Mouse (Mus musculus) pancreas, adult 10 weeks (tissue): ENCODE results near the gene Zfp82. TPM values are rescaled to one million over a fixed set of nuclear protein-coding genes. Genes with fewer than 3 reads are reported as not detected.

Source experiments
- polyA plus RNA-seq: library from polyadenylated mRNA; stranded (reverse); fragments of 350-450 nt; fragmentation: Illumina TruSeq; extraction: RNeasy Lipid Tissue Mini Kit (QIAGEN cat#74804); gene quantifications from one replicate; pipeline ENCODE4 v1.2.3, GENCODE M21; 2015; ENCODE audit warnings: low read depth, low replicate concordance; ENCODE audit not compliant: insufficient read depth

Zfp82 gene
- polyA plus RNA-seq, result 0.46 TPM

DNA sequence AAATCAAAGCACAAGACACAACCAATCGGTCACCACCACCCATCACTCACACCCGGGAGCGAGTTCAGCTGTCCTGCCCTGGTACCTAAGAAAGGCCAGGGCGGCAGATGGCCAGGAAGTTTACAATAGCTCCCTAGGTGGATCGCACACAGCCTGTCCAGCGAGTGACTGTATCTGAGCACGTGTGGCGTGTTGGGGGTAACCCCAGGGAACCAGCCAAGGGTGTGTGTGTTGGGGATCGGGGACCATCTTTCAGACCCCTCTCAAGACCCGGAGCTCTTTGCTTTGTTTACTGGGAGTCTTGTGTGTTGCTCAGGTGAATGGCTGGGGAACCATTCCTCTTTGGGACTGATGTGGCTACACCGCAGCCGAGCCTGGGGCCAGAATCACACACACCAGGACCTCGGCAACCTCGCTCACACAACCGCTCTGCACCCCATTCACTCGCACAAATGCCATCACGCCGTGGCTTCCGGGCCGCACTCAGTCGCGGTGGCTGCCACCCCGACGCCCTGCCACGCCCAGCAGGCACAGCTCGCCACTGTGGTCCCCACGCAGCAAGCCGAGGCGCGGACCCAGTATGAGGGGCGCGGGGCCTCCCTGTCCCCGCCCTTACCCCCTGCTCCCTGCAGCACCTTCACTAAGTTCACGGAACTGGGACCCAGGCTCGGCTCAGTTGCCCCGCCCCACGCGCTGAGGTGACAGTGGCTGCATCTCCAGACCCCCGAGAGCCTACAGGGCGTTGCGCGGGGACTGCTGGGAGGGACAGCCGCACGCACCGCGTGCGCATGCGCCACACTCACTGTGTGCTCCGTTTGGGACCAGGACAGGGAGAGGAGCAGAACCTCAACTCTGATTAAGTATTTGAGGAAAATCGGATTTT, at the start of gene Zfp82:
Gene Zfp82 (minus strand): TSS at position 755 of the 883 bp plus-strand sequence.

DNA sequence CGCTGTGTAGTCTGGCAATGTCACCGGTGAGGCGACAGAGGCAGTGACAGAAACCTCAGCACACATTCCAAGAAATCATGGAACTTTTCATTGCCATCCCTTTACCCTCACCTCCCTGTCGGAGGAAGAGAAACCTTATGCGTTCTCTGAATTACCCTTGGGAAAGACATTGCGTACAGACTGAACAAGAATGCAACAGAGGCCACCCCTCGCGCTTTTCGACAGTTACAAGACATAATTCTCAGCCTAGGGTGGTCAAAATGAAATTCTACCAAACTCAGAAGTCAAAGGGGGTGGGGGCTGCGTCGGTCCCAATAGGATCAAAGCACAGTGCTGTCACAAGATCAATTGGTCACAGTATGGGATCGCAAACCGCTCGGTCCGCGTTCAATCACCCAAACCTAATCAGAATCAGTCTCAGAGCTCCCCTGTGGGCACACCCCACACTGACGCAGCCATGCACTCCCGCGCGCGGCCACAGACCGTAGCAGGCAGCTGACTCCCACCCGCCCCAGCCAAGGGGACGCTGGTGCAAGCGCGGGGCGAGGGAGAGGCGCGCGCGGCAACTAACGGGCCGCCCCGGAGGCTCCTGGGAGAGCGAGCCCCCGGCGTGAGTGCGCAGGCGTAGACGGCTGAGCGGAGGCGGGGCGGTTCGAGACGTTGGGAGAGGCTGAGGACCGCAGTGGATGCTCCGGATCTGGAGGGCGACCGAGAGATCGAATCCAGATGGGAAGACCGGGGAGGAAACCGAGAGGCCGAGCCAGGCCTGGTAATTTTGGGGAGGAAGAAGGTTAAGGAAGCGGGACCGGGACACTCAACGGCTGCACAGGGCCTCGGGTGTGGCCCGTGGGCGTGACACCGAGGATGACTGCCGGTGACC, 48.8 kb upstream of the Zfp82 start, which contains the start of gene Zfp382:
Gene Zfp382 (plus strand): TSS at position 635 of the 880 bp plus-strand sequence.

DNA sequence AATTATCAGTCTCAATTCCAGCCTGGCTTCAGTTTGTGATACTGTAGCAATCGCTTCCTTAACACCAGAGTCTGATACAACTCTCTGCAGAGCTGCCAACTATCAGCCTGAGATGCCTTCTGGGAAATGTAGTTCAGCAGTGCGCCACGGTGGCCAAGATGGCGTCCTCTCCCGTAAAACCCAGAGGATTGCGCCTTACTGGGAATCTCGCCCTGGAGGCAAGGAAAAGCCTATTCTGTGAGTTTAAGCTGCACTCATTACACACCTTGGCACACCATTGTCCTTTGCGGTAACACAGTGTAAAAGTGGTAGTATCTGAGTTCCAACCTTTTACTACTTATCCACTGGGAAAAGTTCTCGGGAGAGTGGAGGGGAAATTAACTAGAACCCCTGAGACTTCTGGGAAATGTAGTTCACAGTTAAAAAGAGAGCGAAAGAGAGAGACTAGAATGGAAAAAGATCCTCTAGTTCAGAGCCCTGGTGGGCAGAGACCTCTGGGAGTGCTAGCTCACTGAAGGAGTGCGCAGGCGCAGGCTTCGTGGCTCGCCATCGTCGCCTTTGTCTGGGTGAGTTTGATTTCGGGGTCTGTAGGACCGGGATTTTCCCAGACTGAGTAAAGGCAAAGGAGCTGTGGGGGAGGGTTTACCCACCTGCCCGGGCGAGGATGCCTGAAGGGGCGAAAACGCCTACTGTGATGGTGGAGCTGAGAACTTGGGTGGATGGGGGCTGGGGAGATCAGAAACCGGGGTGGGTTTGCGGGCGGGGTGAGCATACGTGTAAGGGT, 22.1 kb upstream of the Zfp82 start, which contains the start of gene Zfp260:
Gene Zfp260 (plus strand): TSS at position 132 of the 784 bp plus-strand sequence.

DNA sequence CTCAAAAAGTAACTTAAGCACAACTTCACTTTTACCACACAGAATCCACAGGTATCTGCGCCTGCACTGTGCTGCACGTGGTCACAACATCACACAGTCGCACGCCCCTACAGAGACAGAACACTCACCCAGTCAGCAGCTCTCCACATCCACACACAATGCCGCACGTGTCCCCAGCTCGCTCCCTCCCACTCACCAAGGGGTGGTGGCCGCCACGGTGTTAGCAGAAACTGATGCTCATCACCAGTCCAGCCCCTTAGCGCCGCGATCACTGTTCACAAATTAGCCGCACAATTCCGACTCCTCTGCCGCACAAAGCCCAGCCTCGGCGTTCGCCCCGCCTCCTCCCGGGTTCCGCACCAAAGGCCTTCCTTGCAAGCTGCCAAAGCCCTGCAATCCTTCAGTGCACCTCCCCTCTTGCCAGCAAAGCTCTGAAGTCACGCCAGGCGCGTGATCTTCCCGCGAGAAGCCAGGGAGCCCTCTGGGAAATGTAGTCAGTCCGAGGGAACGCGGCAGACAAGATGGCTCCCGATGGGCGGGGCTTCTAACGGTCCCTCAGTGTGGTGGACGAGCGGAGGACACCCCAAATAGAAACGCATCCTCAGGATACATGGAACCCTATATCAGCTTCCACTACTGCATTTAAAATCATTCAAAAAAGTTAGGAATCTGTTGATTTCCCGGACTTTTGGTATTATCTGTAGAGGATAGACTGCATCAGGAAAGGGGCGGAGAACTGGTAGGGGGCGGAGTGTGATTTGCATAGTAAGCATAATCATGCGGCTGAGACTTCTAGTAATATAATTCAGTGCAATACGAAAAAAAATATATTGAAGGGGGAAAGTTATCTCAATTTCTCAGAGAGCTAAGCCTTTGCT, 17.6 kb upstream of the Zfp82 start, which contains the start of the genes Gm26920 and Zfp566:
Gene Gm26920 (minus strand): TSS at position 319 of the 878 bp plus-strand sequence.
Gene Zfp566 (minus strand): TSS at position 436 of the 878 bp plus-strand sequence.

DNA sequence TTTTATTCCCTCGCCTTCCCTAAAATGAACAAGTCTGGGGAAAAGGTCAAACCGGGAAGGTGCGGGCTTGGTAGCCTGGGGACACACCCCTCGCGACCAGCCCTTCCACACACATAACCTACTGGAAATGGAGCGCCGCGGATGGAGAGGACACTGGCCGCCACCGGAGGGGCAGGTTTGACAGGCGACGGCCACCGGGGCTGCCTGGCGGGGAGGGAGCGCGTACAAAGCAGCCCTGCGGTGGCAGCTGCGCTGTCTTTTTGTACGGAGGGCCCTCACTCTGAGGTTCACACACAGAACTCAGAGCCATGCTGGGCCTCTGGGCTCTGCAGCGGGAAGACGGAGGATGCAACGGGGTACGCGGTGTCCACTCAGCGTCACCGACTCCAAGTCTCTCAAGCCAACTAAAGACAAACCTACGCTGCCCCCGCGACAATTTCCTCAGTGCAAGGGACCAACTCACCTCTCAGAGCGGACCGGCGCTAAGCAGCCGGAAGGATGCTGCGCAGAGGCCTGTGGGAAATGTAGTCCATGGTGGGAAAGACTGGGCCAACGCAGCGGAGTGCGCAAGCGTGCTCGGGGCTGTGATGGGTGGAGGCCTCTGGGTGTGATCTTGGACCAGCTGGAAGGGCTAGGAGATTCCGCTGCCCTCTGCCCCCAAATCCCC, 21.7 kb downstream of the Zfp82 start, which contains the start of gene Zfp14:
Gene Zfp14 (minus strand): TSS at position 499 of the 667 bp plus-strand sequence.

Other genes starting within 250 kb of the Zfp82 start
- gene Zfp940, start 219.2 kb downstream of the Zfp82 start, polyA plus RNA-seq, result not detected
- 4.2 TPM for gene Zfp420, start 212.9 kb downstream of the Zfp82 start, polyA plus RNA-seq
- 0.68 TPM for gene Zfp27, start 166.3 kb downstream of the Zfp82 start, polyA plus RNA-seq
- 1.1 TPM for gene Zfp383, start 164.7 kb downstream of the Zfp82 start, polyA plus RNA-seq
- gene Zfp74, start 118.8 kb downstream of the Zfp82 start, polyA plus RNA-seq, result 2.8 TPM
- 2.1 TPM for gene Zfp568, start 88.9 kb downstream of the Zfp82 start, polyA plus RNA-seq
- 2.0 TPM for gene Zfp14, start 21.5 kb downstream of the Zfp82 start, polyA plus RNA-seq
- gene Gm26920, start 17.5 kb upstream of the Zfp82 start, polyA plus RNA-seq, result not detected
- 1.6 TPM for gene Zfp566, start 17.6 kb upstream of the Zfp82 start, polyA plus RNA-seq
- gene Zfp260, start 21.9 kb upstream of the Zfp82 start, polyA plus RNA-seq, result 13.3 TPM
- 0.52 TPM for gene Zfp382, start 49.0 kb upstream of the Zfp82 start, polyA plus RNA-seq
- gene Zfp146, start 96.8 kb upstream of the Zfp82 start, polyA plus RNA-seq, result 8.6 TPM
- 5.2 TPM for gene Cox7a1, start 111.2 kb upstream of the Zfp82 start, polyA plus RNA-seq
- gene Capns1, start 125.9 kb upstream of the Zfp82 start, polyA plus RNA-seq, result 105 TPM
- 17.6 TPM for gene Polr2i, start 159.0 kb upstream of the Zfp82 start, polyA plus RNA-seq
- gene Tbcb, start 159.4 kb upstream of the Zfp82 start, polyA plus RNA-seq, result 22.9 TPM
- gene Ovol3, start 162.8 kb upstream of the Zfp82 start, polyA plus RNA-seq, result not detected
- not detected for gene Thap8, start 207.2 kb upstream of the Zfp82 start, polyA plus RNA-seq
- gene Wdr62, start 207.5 kb upstream of the Zfp82 start, polyA plus RNA-seq, result 1.3 TPM
- 6.7 TPM for gene Clip3, start 218.8 kb upstream of the Zfp82 start, polyA plus RNA-seq
- gene Alkbh6, start 235.8 kb upstream of the Zfp82 start, polyA plus RNA-seq, result 10.9 TPM
- 122 TPM for gene Syne4, start 241.9 kb upstream of the Zfp82 start, polyA plus RNA-seq
- gene E130208F15Rik, start 248.8 kb upstream of the Zfp82 start, polyA plus RNA-seq, result not detected